Mouse (Mus musculus) megakaryocyte progenitor cell, adult 5-6 weeks (primary cell): ENCODE results near the gene Ly6f. TPM values are rescaled to one million over a fixed set of nuclear protein-coding genes. Genes with fewer than 3 reads are reported as not detected.
"Not testable (repeated sequence)": the region's sequence is repeated elsewhere in the genome, so short reads cannot be mapped to it uniquely, and the experiment has no call there.

Experiments used
- ATAC-seq: replicated peaks from 2 replicates; pipeline ENCODE4 v1.8.0; 2016; ENCODE audit warnings: mild to moderate bottlenecking, moderate TSS enrichment, inconsistent platforms; ENCODE audit not compliant: poor library complexity
- total RNA-seq, 2 experiments: library from RNA; stranded (forward) in 1 of 2; stranded (reverse) in 1 of 2; fragments of 157-497, 149-512 nt in 1 of 2; fragments of 200-1000 nt in 1 of 2; gene quantifications; 2 replicates each; pipeline versions ENCODE4 v1.2.3 to v1.2.4; 2015 to 2017

The Ly6f gene
- not detected in 2 replicates for total RNA-seq (2015)
- not detected in 2 replicates for total RNA-seq (2017)

GRCm38 (mm10) chr15:75268121-75268520, at the start of gene Ly6f:
TSS of gene Ly6f (plus strand) at chr15:75268421.
- ATAC-seq = no peak

DNA sequence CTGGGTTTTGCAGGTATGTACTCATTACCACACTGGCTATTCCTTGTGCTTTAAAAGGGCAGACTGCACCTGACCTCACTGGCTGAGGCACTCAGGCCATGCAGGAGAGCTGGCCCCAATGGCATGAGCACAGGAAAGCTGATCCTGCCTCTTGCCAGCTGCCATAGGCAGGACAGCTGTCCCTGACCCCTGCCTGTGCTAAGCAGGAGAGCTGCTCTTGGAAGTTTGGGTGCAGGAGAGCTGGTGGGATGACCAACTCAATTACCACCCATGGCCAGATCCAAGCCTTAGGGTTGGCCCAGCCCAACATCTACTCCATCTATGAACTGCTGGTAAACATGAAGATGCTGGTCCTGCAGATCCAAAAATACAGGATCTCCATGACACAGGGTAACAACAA, 46.3 kb upstream of the Ly6f start:
- no peak for ATAC-seq

DNA sequence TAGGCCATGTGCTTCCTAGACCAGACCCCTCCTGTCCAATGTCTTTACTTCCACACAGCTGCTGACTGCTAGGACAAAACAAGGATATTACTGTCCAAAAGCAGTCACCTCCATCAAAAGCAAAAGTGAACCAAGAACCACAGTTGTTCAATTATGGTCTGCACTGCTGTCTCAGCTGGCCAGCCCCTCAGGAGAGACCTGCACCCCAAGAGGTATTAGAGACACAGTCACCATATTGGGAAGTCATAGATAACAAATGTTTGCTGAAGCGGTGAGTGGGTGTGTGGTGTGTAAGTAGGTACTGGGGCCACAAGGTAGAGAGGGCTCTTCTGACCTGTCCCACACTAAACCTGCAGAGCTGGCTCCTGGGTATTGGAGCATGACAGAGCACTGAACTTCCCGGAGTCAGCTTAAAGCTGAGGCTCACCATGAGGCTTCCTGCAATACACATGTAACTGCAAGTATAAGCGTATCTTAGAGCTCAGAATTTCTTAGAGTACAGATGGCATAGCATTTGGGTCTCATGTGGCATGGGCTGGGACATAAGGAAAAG, 30.4 kb upstream of the Ly6f start:
- ATAC-seq = no peak

- ATAC-seq = no peak
Measured at GRCm38 (mm10) chr15:75240558-75240957, 27.7 kb upstream of the Ly6f start.

DNA sequence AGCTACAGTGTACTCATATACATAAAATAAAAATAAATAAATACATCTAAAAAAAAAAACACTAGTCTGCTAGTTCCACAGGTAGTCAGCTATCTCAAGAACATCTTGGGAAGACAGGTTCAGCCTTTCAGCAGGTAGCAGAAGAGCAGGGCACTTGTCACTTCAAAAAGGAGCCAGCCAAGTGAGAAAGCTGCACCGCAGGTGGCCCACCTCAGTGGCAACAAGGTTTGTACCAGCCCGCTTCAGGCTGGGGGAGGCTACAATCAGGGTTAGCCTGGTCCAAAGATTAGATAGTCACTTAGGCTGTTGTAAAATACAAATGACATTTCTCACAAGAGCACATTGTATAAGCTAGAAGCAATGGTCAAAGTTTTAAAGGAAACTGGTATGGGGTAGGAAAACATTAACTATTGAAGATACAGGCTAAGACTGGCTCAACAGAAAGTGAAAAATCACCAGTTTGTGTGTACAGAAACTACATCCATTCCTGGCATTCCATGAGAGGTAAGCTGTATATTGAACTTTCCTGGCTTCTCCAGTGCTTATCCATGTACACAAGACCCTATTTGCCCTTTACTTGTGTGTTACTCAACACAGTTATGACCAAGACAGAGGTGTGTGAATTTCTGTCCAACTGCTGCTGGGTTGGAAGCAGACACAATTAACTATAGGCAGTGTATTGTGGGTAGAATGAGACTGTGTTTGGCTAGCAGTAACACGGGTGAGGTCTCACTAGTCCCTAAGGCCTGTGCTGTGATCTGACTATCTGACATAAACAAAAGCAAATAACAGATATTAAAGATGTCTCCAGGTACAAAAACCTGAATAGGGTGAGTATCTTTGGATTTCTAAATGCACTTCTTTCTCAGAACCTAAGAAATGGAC, 25.2 kb upstream of the Ly6f start:
- ATAC-seq = no peak

- no peak for ATAC-seq
Measured at GRCm38 (mm10) chr15:75254671-75255070, 13.6 kb upstream of the Ly6f start.

DNA sequence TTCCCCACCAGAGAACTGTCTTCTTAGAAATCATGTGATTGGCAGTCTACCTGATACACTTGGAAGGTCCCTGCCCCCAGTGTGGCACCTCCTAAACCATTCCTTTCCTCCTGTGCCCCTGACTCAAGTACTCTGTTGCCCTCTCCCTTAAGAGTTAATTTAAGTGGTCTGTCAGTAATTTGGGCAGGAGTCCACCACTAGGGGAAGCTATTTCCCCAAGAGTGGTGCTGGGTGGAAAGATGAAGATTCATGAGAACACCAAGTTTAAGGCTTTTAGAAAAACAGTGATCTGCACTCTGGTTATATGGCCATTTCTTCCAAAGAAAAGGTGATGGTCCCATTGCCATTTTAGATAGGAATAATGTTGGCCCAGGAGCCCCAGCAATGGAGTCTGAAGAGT, 2.4 kb upstream of the Ly6f start:
- ATAC-seq = no peak

- ATAC-seq = no peak
Measured at GRCm38 (mm10) chr15:75266626-75267025, 1.6 kb upstream of the Ly6f start.

DNA sequence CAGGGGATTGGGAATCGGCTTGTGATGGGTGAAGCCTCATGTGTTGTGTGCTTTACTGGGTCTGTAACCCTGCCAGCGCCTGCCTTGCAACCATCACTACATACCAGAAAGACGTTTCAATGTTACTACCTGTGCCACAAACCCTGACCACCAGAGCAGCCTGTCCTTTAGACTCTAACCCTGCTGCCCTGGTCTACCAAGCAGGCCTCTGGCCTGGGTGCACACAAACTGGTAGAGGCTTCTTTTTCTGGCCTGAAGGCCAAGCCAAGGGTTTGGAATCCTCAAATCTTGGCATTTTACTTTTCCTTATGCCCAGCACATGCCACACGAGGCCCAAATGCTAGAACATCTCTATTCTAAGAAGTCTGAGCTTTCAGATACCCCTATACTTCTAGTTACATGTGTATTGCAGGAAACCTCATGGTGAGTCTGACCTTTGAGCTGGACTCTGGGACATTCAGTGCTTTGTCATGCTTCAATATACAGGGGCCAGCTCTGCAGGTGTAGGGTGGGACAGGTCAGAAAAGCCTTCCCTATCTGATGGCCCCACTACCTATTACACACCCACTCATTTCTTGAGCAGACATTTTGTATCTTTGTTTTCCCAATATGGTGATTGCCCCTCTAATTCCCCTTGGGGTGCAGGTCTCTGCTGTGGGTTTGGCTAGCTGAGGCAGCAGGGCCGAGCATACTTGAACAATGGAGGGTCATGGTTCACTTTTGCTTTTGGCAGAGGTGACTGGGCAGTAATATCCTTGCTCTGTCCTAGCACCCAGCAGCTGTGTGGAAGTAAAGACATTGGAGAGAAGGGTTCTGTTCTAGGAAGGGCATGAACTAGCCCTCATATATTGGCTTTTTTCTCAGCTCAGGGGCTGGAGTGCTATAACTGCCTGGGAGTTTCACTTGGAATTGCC, 952 bp downstream of the Ly6f start:
- ATAC-seq = no peak

DNA sequence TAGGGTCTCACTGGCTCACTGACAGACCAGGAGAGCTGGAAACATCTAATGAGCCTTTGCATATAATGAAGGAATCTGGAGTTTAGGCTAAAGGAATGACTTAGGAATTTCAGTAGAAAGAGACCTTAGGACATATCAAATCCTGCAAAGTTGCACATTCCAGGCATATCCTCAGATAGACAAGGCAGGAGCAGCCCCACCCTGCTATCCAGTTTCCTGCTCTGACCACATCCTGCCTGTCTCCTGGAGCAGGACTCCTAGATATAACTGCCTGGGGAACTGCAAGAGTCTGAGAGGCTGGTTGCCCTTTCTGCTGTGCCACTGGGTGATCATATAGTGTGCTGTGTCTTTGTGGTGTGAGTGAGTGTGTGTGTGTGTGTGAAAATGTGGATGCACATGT, 1.9 kb downstream of the Ly6f start:
- ATAC-seq = no peak

GRCm38 (mm10) chr15:75270691-75271362, 2.6 kb downstream of the Ly6f start:
- ATAC-seq = no peak

GRCm38 (mm10) chr15:75271426-75271825, 3.2 kb downstream of the Ly6f start:
- ATAC-seq = no peak

- no peak for ATAC-seq
Measured at GRCm38 (mm10) chr15:75271891-75272290, 3.7 kb downstream of the Ly6f start.

GRCm38 (mm10) chr15:75281991-75282390, 13.8 kb downstream of the Ly6f start:
- not testable (repeated sequence) for ATAC-seq

GRCm38 (mm10) chr15:75286512-75286911, 18.3 kb downstream of the Ly6f start:
- ATAC-seq = not testable (repeated sequence)

DNA sequence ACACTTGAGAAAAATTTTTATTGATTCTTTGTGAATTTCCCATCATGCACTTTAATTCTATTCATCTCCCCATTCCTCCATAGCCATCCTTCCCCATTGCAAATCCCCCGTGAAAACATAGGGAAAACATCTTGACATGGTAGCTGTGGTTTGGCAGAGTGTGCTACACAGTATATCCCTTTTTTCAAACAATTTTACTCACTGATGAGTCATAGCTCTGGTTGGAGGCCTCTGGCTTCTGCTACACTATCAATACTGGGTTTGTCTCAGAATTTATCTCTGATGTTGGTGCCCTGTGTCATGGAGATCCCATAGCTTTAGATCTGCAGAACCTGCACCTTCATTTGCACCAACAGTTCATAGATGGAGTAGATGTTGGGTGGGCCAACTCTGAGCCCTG, 24.2 kb downstream of the Ly6f start:
- no peak for ATAC-seq

DNA sequence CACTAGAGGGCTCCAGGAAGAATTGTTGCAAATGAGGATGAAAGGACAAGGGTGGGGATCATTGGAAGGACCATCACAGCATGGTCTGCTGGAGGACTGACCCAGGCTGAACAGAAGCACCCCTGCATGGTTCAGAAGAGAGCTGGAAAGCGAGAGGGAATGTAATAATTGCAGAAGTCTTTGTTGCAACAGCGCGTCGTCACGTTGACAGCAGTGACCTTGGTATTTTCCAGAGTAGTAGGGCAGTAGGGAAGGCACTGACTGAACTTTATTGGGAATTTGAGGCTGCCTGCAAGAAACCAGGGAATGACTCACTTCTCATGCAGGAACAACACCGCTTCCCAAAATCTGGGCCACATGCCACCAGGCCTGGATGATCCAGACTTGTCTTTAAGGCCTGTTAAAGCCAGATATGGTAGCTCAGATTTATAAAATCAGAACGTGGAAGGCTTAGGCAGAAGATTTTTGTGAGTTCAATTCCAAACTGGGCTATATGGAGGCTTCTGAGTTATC, 25.7 kb downstream of the Ly6f start:
- ATAC-seq = no peak

DNA sequence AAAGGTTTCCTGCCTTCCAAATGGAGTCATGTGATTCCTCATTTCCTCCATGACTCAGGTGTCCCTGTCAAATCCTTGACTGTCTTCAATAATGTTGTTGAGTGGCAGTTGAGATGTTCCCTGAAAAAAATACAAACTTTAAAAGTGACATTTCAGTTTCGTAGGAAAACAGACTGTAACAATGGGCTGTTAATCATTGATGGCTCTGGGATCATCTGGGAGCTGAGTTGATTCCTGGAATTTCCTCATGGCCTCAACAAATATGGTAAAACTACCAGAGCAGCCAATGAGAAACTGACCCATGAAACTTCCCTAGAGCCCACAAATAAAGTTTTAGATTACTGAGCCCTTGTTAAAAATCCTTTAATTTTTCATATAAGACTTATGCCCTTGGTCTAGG, 37.9 kb downstream of the Ly6f start:
- no peak for ATAC-seq

DNA sequence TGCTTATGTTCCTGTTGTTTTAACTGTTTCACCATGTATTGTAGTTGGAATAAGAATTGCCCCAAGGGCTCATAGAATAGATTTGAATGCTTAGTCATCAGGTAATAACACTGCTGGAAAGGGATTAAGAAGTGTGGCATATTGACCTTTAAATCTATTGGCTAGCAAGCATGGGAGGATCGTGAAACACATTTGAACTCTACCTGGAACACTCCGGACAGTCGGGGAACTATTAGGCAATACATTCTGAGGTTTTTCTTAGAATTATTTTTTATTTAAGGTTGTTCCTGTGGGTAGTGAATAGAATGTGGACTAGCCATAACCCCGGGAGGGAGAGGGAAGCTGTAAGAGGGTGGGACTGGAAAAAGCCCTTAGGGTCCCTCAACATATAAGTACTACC, 41.0 kb downstream of the Ly6f start:
- no peak for ATAC-seq

DNA sequence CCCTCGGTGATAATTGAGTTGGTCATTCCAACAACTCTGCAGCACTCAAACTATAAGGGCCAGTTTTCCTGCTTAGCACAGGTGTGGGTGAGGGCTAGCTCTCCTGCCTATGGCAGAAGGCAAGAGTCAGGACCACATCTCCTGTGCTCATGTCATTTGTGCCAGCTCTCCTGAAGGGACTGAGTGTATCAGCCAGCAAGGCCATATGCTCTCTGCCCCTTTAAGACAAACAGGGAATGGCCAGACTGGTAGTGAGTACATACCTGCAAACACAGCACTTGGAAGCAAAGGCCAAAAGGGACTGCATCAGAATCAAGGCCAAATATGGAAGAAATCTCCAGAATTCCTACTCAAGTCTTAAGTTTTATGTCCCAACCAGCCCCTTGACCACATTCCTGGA, 41.7 kb downstream of the Ly6f start:
- no peak for ATAC-seq

DNA sequence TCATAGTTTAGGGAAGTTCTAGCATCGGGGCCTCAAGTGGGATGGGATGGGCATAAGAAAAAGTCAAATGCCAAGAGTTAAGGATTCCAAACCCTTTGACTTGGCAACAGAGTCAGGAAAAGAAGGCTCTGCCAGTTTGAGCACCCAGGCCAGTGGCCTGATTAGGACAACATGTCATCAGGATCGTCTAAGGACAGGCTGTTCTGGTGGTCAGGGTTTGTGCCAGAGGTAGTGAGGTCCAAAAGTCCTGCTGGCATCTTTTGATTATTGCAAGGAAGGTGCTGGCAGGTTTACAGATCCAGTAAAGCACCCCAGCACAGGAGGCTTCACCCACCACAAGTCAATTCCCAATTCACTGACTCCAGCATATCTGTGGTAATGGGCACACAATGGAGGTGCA, 46.2 kb downstream of the Ly6f start:
- ATAC-seq = no peak
